Mouse (Mus musculus): ENCODE results near the gene Bmp8b. TPM values are rescaled to one million over a fixed set of nuclear protein-coding genes. Genes with fewer than 3 reads are reported as not detected.

Gene Bmp8b
- not detected for total RNA-seq (2018; cell fraction: chromatin; rRNA removed)
- not detected for total RNA-seq (2018; cell fraction: cytosol; rRNA removed)
- not detected for total RNA-seq (2018; cell fraction: nucleus; rRNA removed)
- not detected in 3 replicates for polyA plus RNA-seq (2018)

- Histone ChIP-seq H3K79me2 (ENCODE audit: inconsistent target) (no peaks in the 10 kb centered on the region), H3K4me3 (ENCODE audit: inconsistent target) (no peak within 1 kb of the TSS), H3K27ac (no peak within 1 kb of the TSS), H3K36me3 (ENCODE audit: inconsistent target) (no peaks in the 10 kb centered on the region)
- WGBS (ENCODE audit: missing documents), result 11% methylated on average over 74 of the region's 75 CpGs
Observed at GRCm38 (mm10) chr4:123104651-123105450, at the start of gene Bmp8b. Gene Bmp8b, plus strand, starts transcription at chr4:123105165.

- H3K79me2 ChIP-seq (ENCODE audit: inconsistent target), result no peaks in the 10 kb centered on the region
- H3K36me3 ChIP-seq (ENCODE audit: inconsistent target), result peaks cover 42% of the 10 kb centered on the region
- WGBS (ENCODE audit: missing documents), result 86% methylated on average over 3 of the region's 3 CpGs
- H3K27ac ChIP-seq, result no peak overlapping the region
- no peak overlapping the region for H3K4me3 ChIP-seq (ENCODE audit: inconsistent target)
Observed at GRCm38 (mm10) chr4:123056560-123057109, 48.3 kb upstream of the Bmp8b start.

GRCm38 (mm10) chr4:123057957-123058356 is 47.0 kb upstream of the Bmp8b start:
- H3K4me3 ChIP-seq (ENCODE audit: inconsistent target), result no peak overlapping the region
- 76% methylated on average over 1 of the region's 1 CpGs for WGBS (ENCODE audit: missing documents)
- H3K79me2 ChIP-seq (ENCODE audit: inconsistent target), result no peaks in the 10 kb centered on the region
- H3K36me3 ChIP-seq (ENCODE audit: inconsistent target), result peaks cover 31% of the 10 kb centered on the region
- no peak overlapping the region for H3K27ac ChIP-seq

- WGBS (ENCODE audit: missing documents), result 90% methylated on average over 5 of the region's 5 CpGs
- no peak overlapping the region for H3K4me3 ChIP-seq (ENCODE audit: inconsistent target)
- H3K27ac ChIP-seq, result no peak overlapping the region
- H3K79me2 ChIP-seq (ENCODE audit: inconsistent target), result no peaks in the 10 kb centered on the region
- H3K36me3 ChIP-seq (ENCODE audit: inconsistent target), result no peaks in the 10 kb centered on the region
Observed at GRCm38 (mm10) chr4:123061744-123062143, 43.2 kb upstream of the Bmp8b start.

- 52% methylated on average over 6 of the region's 6 CpGs for WGBS (ENCODE audit: missing documents)
- Histone ChIP-seq H3K4me3 (ENCODE audit: inconsistent target) (no peak overlapping the region), H3K27ac (no peak overlapping the region), H3K79me2 (ENCODE audit: inconsistent target) (no peaks in the 10 kb centered on the region), H3K36me3 (ENCODE audit: inconsistent target) (no peaks in the 10 kb centered on the region)
Observed at GRCm38 (mm10) chr4:123068646-123069045, 36.3 kb upstream of the Bmp8b start.

- 18% methylated on average over 13 of the region's 13 CpGs for WGBS (ENCODE audit: missing documents)
- H3K4me3 ChIP-seq (ENCODE audit: inconsistent target), result no peak overlapping the region
- no peaks in the 10 kb centered on the region for H3K79me2 ChIP-seq (ENCODE audit: inconsistent target)
- H3K27ac ChIP-seq, result no peak overlapping the region
- no peaks in the 10 kb centered on the region for H3K36me3 ChIP-seq (ENCODE audit: inconsistent target)
Observed at GRCm38 (mm10) chr4:123071266-123071966, 33.5 kb upstream of the Bmp8b start.

GRCm38 (mm10) chr4:123076928-123077327 is 28.0 kb upstream of the Bmp8b start:
- H3K36me3 ChIP-seq (ENCODE audit: inconsistent target), result no peaks in the 10 kb centered on the region
- H3K4me3 ChIP-seq (ENCODE audit: inconsistent target), result no peak overlapping the region
- H3K27ac ChIP-seq, result no peak overlapping the region
- H3K79me2 ChIP-seq (ENCODE audit: inconsistent target), result no peaks in the 10 kb centered on the region
- WGBS (ENCODE audit: missing documents), result 93% methylated on average over 8 of the region's 8 CpGs

- WGBS (ENCODE audit: missing documents), result 84% methylated on average over 4 of the region's 4 CpGs
- Histone ChIP-seq H3K36me3 (ENCODE audit: inconsistent target) (no peaks in the 10 kb centered on the region), H3K79me2 (ENCODE audit: inconsistent target) (no peaks in the 10 kb centered on the region), H3K4me3 (ENCODE audit: inconsistent target) (no peak overlapping the region), H3K27ac (no peak overlapping the region)
Observed at GRCm38 (mm10) chr4:123078231-123078630, 26.7 kb upstream of the Bmp8b start.

GRCm38 (mm10) chr4:123080791-123081190 is 24.2 kb upstream of the Bmp8b start:
- Histone ChIP-seq H3K79me2 (ENCODE audit: inconsistent target) (no peaks in the 10 kb centered on the region), H3K36me3 (ENCODE audit: inconsistent target) (no peaks in the 10 kb centered on the region), H3K4me3 (ENCODE audit: inconsistent target) (no peak overlapping the region), H3K27ac (no peak overlapping the region)
- 75% methylated on average over 13 of the region's 13 CpGs for WGBS (ENCODE audit: missing documents)

GRCm38 (mm10) chr4:123082283-123083163 is 22.4 kb upstream of the Bmp8b start:
- H3K79me2 ChIP-seq (ENCODE audit: inconsistent target), result no peaks in the 10 kb centered on the region
- no peak overlapping the region for H3K4me3 ChIP-seq (ENCODE audit: inconsistent target)
- 80% methylated on average over 20 of the region's 20 CpGs for WGBS (ENCODE audit: missing documents)
- H3K36me3 ChIP-seq (ENCODE audit: inconsistent target), result no peaks in the 10 kb centered on the region
- H3K27ac ChIP-seq, result no peak overlapping the region

GRCm38 (mm10) chr4:123083323-123083902 is 21.6 kb upstream of the Bmp8b start:
- Histone ChIP-seq H3K79me2 (ENCODE audit: inconsistent target) (no peaks in the 10 kb centered on the region), H3K4me3 (ENCODE audit: inconsistent target) (no peak overlapping the region), H3K27ac (no peak overlapping the region), H3K36me3 (ENCODE audit: inconsistent target) (no peaks in the 10 kb centered on the region)
- WGBS (ENCODE audit: missing documents), result 49% methylated on average over 12 of the region's 13 CpGs

- no peaks in the 10 kb centered on the region for H3K36me3 ChIP-seq (ENCODE audit: inconsistent target)
- H3K4me3 ChIP-seq (ENCODE audit: inconsistent target), result no peak overlapping the region
- no peak overlapping the region for H3K27ac ChIP-seq
- no peaks in the 10 kb centered on the region for H3K79me2 ChIP-seq (ENCODE audit: inconsistent target)
- WGBS (ENCODE audit: missing documents), result 94% methylated on average over 1 of the region's 2 CpGs
Observed at GRCm38 (mm10) chr4:123085290-123085689, 19.7 kb upstream of the Bmp8b start.

- no peak overlapping the region for H3K27ac ChIP-seq
- H3K79me2 ChIP-seq (ENCODE audit: inconsistent target), result no peaks in the 10 kb centered on the region
- no peaks in the 10 kb centered on the region for H3K36me3 ChIP-seq (ENCODE audit: inconsistent target)
- WGBS (ENCODE audit: missing documents), result 92% methylated on average over 4 of the region's 4 CpGs
- H3K4me3 ChIP-seq (ENCODE audit: inconsistent target), result no peak overlapping the region
Observed at GRCm38 (mm10) chr4:123086381-123086780, 18.6 kb upstream of the Bmp8b start.

- Histone ChIP-seq H3K36me3 (ENCODE audit: inconsistent target) (no peaks in the 10 kb centered on the region), H3K4me3 (ENCODE audit: inconsistent target) (no peak overlapping the region), H3K79me2 (ENCODE audit: inconsistent target) (no peaks in the 10 kb centered on the region), H3K27ac (no peak overlapping the region)
- WGBS (ENCODE audit: missing documents), result 74% methylated on average over 5 of the region's 5 CpGs
Observed at GRCm38 (mm10) chr4:123092621-123093020, 12.3 kb upstream of the Bmp8b start.

Data from macrophage (primary cell).